Mouse (Mus musculus) heart, embryonic 11.5 days (tissue): ENCODE measurements around the gene Glis2. TPM values are rescaled to one million over a fixed set of nuclear protein-coding genes. Genes with fewer than 3 reads are reported as not detected.

ENCODE experiments used
- ATAC-seq: fragments of 200-750 bp; cut with Nextera tagmentation; replicated peaks from 2 replicates; pipeline ENCODE4 v1.8.0; 2017; ENCODE audit warnings: moderate library complexity; ENCODE audit not compliant: insufficient number of reproducible peaks, low FRiP score, low TSS enrichment
- H3K27ac ChIP-seq: fragments of 300-500 bp; sonication (generic); 2 replicates; pipeline ENCODE4 v1.5.1; 2014; ENCODE audit warnings: mild to moderate bottlenecking, low read depth, low read length
- H3K27me3 ChIP-seq: fragments of 300-500 bp; sonication (generic); 2 replicates; pipeline ENCODE4 v1.6.1; 2014; ENCODE audit warnings: mild to moderate bottlenecking, low read length, mixed read lengths; ENCODE audit not compliant: control insufficient read depth, insufficient read depth
- H3K36me3 ChIP-seq: fragments of 300-500 bp; sonication (generic); 2 replicates; pipeline ENCODE4 v1.6.1; 2014; ENCODE audit warnings: mild to moderate bottlenecking, low read length, moderate library complexity, mixed read lengths; ENCODE audit not compliant: control insufficient read depth, insufficient read depth
- H3K4me1 ChIP-seq: fragments of 300-500 bp; sonication (generic); 2 replicates; pipeline ENCODE4 v1.6.1; 2014; ENCODE audit warnings: low read length; ENCODE audit not compliant: control insufficient read depth, insufficient read depth
- H3K4me2 ChIP-seq: fragments of 300-500 bp; sonication (generic); 2 replicates; pipeline ENCODE4 v1.6.1; 2014; ENCODE audit warnings: mild to moderate bottlenecking, moderate library complexity
- H3K4me3 ChIP-seq: fragments of 300-500 bp; sonication (generic); 2 replicates; pipeline ENCODE4 v1.5.1; 2014; ENCODE audit warnings: low read depth, low read length
- H3K9ac ChIP-seq: fragments of 300-500 bp; sonication (generic); 2 replicates; pipeline ENCODE4 v1.6.1; 2014; ENCODE audit warnings: mild to moderate bottlenecking, low read depth, low read length, moderate library complexity
- H3K9me3 ChIP-seq: fragments of 300-500 bp; sonication (generic); replicated peaks from 2 replicates; pipeline ENCODE4 v1.6.1; 2016; ENCODE audit warnings: low read length; ENCODE audit not compliant: control insufficient read depth
- WGBS: fragments of 180-500 bp; shearing (Covaris S2); extraction: QIAGEN DNeasy Blood & Tissue Kit; methylation state at CpG from one replicate; pipeline ENCODE4 v1.1.7; 2014; ENCODE audit not compliant: insufficient replicate concordance; 5-methylcytosine and 5-hydroxymethylcytosine counted together
- polyA plus RNA-seq: library from polyadenylated mRNA; unstranded; fragments of >200 nt; fragmentation: Nextera tagmentation; extraction: Ambion mirVana; gene quantifications from 2 replicates; pipeline ENCODE4 v1.2.1, GENCODE M21; 2014

The Glis2 gene
- polyA plus RNA-seq, 1 experiment from 2014 or later: 23.3 TPM

- H3K9ac ChIP-seq: no peak overlapping the region
- H3K9me3 ChIP-seq: no peaks in the 10 kb centered on the region
- H3K27ac ChIP-seq: no peak overlapping the region
- no peak for ATAC-seq
- peaks cover 35% of the 10 kb centered on the region for H3K36me3 ChIP-seq
- no peaks in the 10 kb centered on the region for H3K4me1 ChIP-seq
- no peak overlapping the region for H3K4me3 ChIP-seq
- no peaks in the 10 kb centered on the region for H3K27me3 ChIP-seq
- no peak overlapping the region for H3K4me2 ChIP-seq
- 89% methylated on average over 9 of the region's 9 CpGs for WGBS
Measured at GRCm38 (mm10) chr16:4613736-4614135, 19.2 kb downstream of the Glis2 start.

- Histone ChIP-seq H3K27ac (no peak overlapping the region), H3K4me3 (no peak overlapping the region), H3K4me1 (no peaks in the 10 kb centered on the region), H3K36me3 (peaks cover 32% of the 10 kb centered on the region), H3K4me2 (no peak overlapping the region), H3K27me3 (no peaks in the 10 kb centered on the region), H3K9ac (no peak overlapping the region), H3K9me3 (no peaks in the 10 kb centered on the region)
- ATAC-seq: no peak
- whole genome bisulfite sequencing: 90% methylated on average over 3 of the region's 3 CpGs
Measured at GRCm38 (mm10) chr16:4614639-4615038, 20.1 kb downstream of the Glis2 start.

GRCm38 (mm10) chr16:4615297-4615696 lies 20.8 kb downstream of the Glis2 start:
- peaks cover 28% of the 10 kb centered on the region for H3K36me3 ChIP-seq
- no peak for ATAC-seq
- 65% methylated on average over 1 of the region's 1 CpGs for WGBS
- no peaks in the 10 kb centered on the region for H3K9me3 ChIP-seq
- no peak overlapping the region for H3K4me3 ChIP-seq
- H3K9ac ChIP-seq: no peak overlapping the region
- H3K4me2 ChIP-seq: no peak overlapping the region
- no peak overlapping the region for H3K27ac ChIP-seq
- H3K27me3 ChIP-seq: no peaks in the 10 kb centered on the region
- H3K4me1 ChIP-seq: no peaks in the 10 kb centered on the region

- peaks cover 23% of the 10 kb centered on the region for H3K36me3 ChIP-seq
- 81% methylated on average over 4 of the region's 4 CpGs for WGBS
- no peaks in the 10 kb centered on the region for H3K27me3 ChIP-seq
Measured at GRCm38 (mm10) chr16:4616829-4617228, 22.3 kb downstream of the Glis2 start.

GRCm38 (mm10) chr16:4624074-4624473 lies 29.6 kb downstream of the Glis2 start:
- no peaks in the 10 kb centered on the region for H3K27me3 ChIP-seq
- no peaks in the 10 kb centered on the region for H3K36me3 ChIP-seq
- H3K4me1 ChIP-seq: peaks cover 17% of the 10 kb centered on the region
- WGBS: 15% methylated on average over 9 of the region's 9 CpGs
- H3K9ac ChIP-seq: peak overlapping the region; percentile 88
- ATAC-seq: no peak
- peak overlapping the region; percentile 86 for H3K27ac ChIP-seq
- no peaks in the 10 kb centered on the region for H3K9me3 ChIP-seq
- peak overlapping the region; percentile 89 for H3K4me2 ChIP-seq
- peak overlapping the region; percentile 77 for H3K4me3 ChIP-seq

More at GRCm38 (mm10) chr16:4616829-4617228, 22.3 kb downstream of the Glis2 start:
- Histone ChIP-seq H3K9ac (no peak overlapping the region), H3K27ac (no peak overlapping the region), H3K4me1 (no peaks in the 10 kb centered on the region), H3K9me3 (no peaks in the 10 kb centered on the region), H3K4me2 (no peak overlapping the region), H3K4me3 (no peak overlapping the region)
- ATAC-seq: no peak

- peak within 1 kb of the TSS; percentile 88 for H3K9ac ChIP-seq
- under 1% methylated on average over 56 of the region's 56 CpGs for WGBS
- peak within 1 kb of the TSS; percentile 86 for H3K27ac ChIP-seq
- H3K9me3 ChIP-seq: no peaks in the 10 kb centered on the region
- peak within 1 kb of the TSS; percentile 89 for H3K4me2 ChIP-seq
- no peaks in the 10 kb centered on the region for H3K36me3 ChIP-seq
- peak within 1 kb of the TSS; percentile 77 for H3K4me3 ChIP-seq
- H3K4me1 ChIP-seq: peaks cover 17% of the 10 kb centered on the region
- peak; percentile 84 for ATAC-seq
- no peaks in the 10 kb centered on the region for H3K27me3 ChIP-seq
Measured at GRCm38 (mm10) chr16:4624481-4625110, 30.1 kb downstream of the Glis2 start, which contains the start of gene Pam16. Gene Pam16, minus strand, starts transcription at chr16:4624988.

- Histone ChIP-seq H3K9ac (peak overlapping the region; percentile 46; the same call in 1 of the 2 replicates), H3K36me3 (no peaks in the 10 kb centered on the region), H3K4me1 (peaks cover 17% of the 10 kb centered on the region), H3K27ac (no peak overlapping the region), H3K4me2 (no peak overlapping the region), H3K4me3 (no peak overlapping the region), H3K27me3 (no peaks in the 10 kb centered on the region), H3K9me3 (no peaks in the 10 kb centered on the region)
- no peak for ATAC-seq
- 60% methylated on average over 6 of the region's 6 CpGs for WGBS
Measured at GRCm38 (mm10) chr16:4627105-4627504, 32.6 kb downstream of the Glis2 start.

GRCm38 (mm10) chr16:4628898-4629419 lies 34.4 kb downstream of the Glis2 start:
- no peaks in the 10 kb centered on the region for H3K9me3 ChIP-seq
- peaks cover 9% of the 10 kb centered on the region for H3K4me1 ChIP-seq
- no peak overlapping the region for H3K27ac ChIP-seq
- H3K36me3 ChIP-seq: 0 out of 2 replicates have a peak, but pooled peaks cover 3% of the 10 kb centered on the region
- no peaks in the 10 kb centered on the region for H3K27me3 ChIP-seq
- no peak overlapping the region for H3K4me2 ChIP-seq
- WGBS: 90% methylated on average over 9 of the region's 9 CpGs
- no peak overlapping the region for H3K4me3 ChIP-seq
- no peak overlapping the region for H3K9ac ChIP-seq
- no peak for ATAC-seq

GRCm38 (mm10) chr16:4629950-4630349 lies 35.4 kb downstream of the Glis2 start:
- no peaks in the 10 kb centered on the region for H3K27me3 ChIP-seq
- H3K4me2 ChIP-seq: no peak overlapping the region
- H3K36me3 ChIP-seq: 0 out of 2 replicates have a peak, but pooled peaks cover 3% of the 10 kb centered on the region
- peaks cover 12% of the 10 kb centered on the region for H3K4me1 ChIP-seq
- no peak for ATAC-seq
- H3K9me3 ChIP-seq: no peaks in the 10 kb centered on the region
- H3K27ac ChIP-seq: no peak overlapping the region
- H3K9ac ChIP-seq: no peak overlapping the region
- WGBS: 18% methylated on average over 6 of the region's 6 CpGs
- H3K4me3 ChIP-seq: no peak overlapping the region
